Mouse (Mus musculus): ENCODE measurements around the gene Gpr68. TPM values are rescaled to one million over a fixed set of nuclear protein-coding genes. Genes with fewer than 3 reads are reported as not detected.
A peak's percentile ranks its signal among the peaks of the same experiment; 100 is the strongest.

Gpr68 gene
- polyA plus RNA-seq, 1 experiment from 2014 or later, result 0.58 TPM

DNA sequence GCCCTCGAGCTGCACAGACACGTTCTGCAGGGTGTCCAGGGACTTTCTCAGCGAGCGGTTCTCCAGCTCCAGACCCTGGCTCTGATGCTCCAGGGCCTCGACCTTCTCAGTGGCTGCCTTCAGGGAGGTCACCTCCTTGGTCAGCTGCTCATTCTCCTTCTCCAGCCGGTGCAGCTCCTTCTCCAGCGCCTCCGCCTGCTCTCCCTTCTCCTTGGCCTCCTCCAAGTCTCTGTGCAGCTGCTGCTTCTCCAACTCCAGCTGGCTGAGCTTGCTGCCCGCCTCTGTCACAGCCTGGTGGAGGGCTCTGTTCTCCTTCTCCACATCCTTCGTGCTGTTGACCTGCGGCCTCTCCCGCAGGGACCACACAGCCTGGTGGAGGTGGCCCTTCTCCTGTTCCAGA lies 37.5 kb upstream of the Gpr68 start:
- Histone ChIP-seq H3K4me1 (replicated peaks; ENCODE audit: control insufficient read depth, insufficient read depth, low read length) (no peaks in the 10 kb centered on the region), H3K4me3 (ENCODE audit: low read length) (no peak overlapping the region), H3K27ac (ENCODE audit: low read length) (no peak overlapping the region), H3K9ac (ENCODE audit: low read length) (no peak overlapping the region), H3K36me3 (ENCODE audit: control insufficient read depth, insufficient read depth, low read length) (peaks cover 14% of the 10 kb centered on the region), H3K9me3 (ENCODE audit: control insufficient read depth, low read length) (no peaks in the 10 kb centered on the region), H3K4me2 (ENCODE audit: low read depth, low read length) (no peak overlapping the region), H3K27me3 (ENCODE audit: control insufficient read depth, insufficient read depth, low read depth, low read length) (no peaks in the 10 kb centered on the region)
- WGBS, result 60% methylated on average over 12 of the region's 12 CpGs
- peak; percentile 26; the same call in 1 of the 2 replicates for ATAC-seq (ENCODE audit: low read depth)

DNA sequence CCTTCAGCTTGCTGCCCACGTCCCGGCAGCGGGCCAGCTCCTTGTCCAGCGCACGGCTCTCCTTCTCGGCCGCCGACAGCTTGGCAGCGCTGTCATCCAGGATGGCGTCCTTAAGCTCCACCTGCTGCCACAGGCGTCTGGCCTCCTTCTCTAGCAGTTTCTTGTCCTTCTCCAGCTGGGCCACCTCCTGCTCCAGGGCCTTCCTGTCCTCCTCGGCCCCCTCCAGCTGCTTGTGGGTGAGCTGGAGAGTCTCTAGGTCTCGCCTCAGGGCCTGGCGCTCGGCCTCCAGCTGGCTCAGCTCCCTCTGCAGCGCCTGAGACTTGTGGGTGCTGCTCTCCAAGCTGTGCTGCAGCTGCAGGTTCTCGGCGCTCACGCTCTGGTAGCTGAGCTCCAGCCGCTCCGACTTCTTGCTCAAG lies 36.9 kb upstream of the Gpr68 start:
- Histone ChIP-seq H3K36me3 (ENCODE audit: control insufficient read depth, insufficient read depth, low read length) (peaks cover 15% of the 10 kb centered on the region), H3K27me3 (ENCODE audit: control insufficient read depth, insufficient read depth, low read depth, low read length) (no peaks in the 10 kb centered on the region), H3K4me3 (ENCODE audit: low read length) (no peak overlapping the region), H3K4me2 (ENCODE audit: low read depth, low read length) (no peak overlapping the region), H3K27ac (ENCODE audit: low read length) (no peak overlapping the region), H3K9me3 (ENCODE audit: control insufficient read depth, low read length) (no peaks in the 10 kb centered on the region), H3K4me1 (replicated peaks; ENCODE audit: control insufficient read depth, insufficient read depth, low read length) (no peaks in the 10 kb centered on the region), H3K9ac (ENCODE audit: low read length) (no peak overlapping the region)
- ATAC-seq (ENCODE audit: low read depth), result peak; percentile 79
- WGBS, result 61% methylated on average over 21 of the region's 21 CpGs

DNA sequence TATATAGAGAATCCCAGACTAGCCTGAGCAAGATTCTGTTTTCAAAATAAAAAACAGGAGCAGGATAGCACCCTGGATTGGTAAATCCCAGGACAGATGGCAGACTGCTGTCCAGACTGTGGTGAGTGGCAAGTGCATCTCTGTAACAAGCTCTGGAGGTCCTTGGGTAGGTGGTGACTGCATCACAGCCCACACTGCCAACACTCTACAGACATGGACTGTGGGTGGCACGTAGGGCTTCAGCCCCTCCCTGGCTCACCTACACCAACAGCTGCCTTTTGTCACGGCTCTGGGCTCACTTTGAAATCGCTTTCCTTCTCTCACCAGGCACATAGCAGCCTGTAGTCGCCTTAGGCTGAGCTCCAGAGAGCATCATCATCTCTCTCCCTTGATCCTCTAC lies 35.1 kb upstream of the Gpr68 start:
- Histone ChIP-seq H3K4me2 (ENCODE audit: low read depth, low read length) (no peak overlapping the region), H3K27ac (ENCODE audit: low read length) (no peak overlapping the region), H3K4me3 (ENCODE audit: low read length) (no peak overlapping the region), H3K9me3 (ENCODE audit: control insufficient read depth, low read length) (no peaks in the 10 kb centered on the region), H3K4me1 (replicated peaks; ENCODE audit: control insufficient read depth, insufficient read depth, low read length) (no peaks in the 10 kb centered on the region), H3K36me3 (ENCODE audit: control insufficient read depth, insufficient read depth, low read length) (peaks cover 14% of the 10 kb centered on the region), H3K27me3 (ENCODE audit: control insufficient read depth, insufficient read depth, low read depth, low read length) (no peaks in the 10 kb centered on the region), H3K9ac (ENCODE audit: low read length) (no peak overlapping the region)
- ATAC-seq (ENCODE audit: low read depth), result no peak
- 56% methylated on average over 4 of the region's 4 CpGs for WGBS

GRCm38 (mm10) chr12:100941361-100941760 lies 33.4 kb upstream of the Gpr68 start:
- no peaks in the 10 kb centered on the region for H3K27me3 ChIP-seq (ENCODE audit: control insufficient read depth, insufficient read depth, low read depth, low read length)
- ATAC-seq (ENCODE audit: low read depth), result no peak
- peaks cover 5% of the 10 kb centered on the region; the same call in 1 of the 2 replicates for H3K4me1 ChIP-seq (replicated peaks; ENCODE audit: control insufficient read depth, insufficient read depth, low read length)
- 52% methylated on average over 3 of the region's 3 CpGs for WGBS
- H3K4me2 ChIP-seq (ENCODE audit: low read depth, low read length), result no peak overlapping the region
- H3K27ac ChIP-seq (ENCODE audit: low read length), result no peak overlapping the region
- no peaks in the 10 kb centered on the region for H3K9me3 ChIP-seq (ENCODE audit: control insufficient read depth, low read length)
- H3K36me3 ChIP-seq (ENCODE audit: control insufficient read depth, insufficient read depth, low read length), result peaks cover 5% of the 10 kb centered on the region
- no peak overlapping the region for H3K4me3 ChIP-seq (ENCODE audit: low read length)
- H3K9ac ChIP-seq (ENCODE audit: low read length), result no peak overlapping the region

DNA sequence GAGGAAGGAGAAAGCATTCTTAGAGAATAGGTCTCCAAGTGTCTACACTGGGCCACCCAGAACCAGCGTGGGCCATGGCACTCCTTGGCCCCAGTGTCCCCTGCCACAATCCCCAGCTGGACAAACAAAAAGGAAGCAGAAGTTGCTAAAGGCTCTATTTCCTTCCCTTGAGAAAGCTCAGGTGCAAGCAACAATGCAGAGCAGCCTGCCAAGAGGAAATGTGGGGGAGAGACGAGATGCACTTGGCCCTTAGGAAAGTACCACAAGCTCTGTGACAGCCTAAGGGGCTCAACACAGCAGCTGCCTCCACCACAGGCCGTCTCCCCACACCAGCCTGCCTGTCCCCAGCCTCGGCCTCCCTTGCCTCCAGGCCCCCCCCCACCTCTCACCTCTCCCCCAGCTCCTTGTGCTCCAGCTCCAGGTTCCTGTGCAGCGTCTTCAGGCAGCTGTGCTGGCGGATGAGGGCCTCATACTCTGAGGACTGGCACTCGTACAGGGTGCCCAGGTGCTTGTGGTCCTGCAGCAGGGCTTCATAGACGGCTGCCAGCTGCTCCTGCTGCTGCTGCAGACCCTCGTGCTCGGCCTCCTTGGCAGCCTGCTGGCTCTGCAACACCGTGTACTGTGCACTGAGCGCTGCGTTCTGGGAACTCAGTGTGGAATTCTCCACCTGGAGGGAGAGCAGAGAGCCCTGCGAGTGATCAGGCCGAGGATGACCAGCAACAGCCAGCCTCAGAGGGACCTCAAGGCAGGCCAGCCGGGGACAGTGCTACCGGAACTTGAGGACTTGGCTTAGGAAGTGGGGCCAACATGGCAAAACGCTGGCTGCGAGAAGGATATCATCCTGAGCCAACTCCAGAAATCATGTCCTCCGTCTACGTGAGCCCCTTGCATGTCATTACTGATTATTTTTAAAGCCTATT lies 29.7 kb upstream of the Gpr68 start:
- H3K27ac ChIP-seq (ENCODE audit: low read length), result peak overlapping the region; percentile 80
- no peak overlapping the region for H3K9ac ChIP-seq (ENCODE audit: low read length)
- H3K27me3 ChIP-seq (ENCODE audit: control insufficient read depth, insufficient read depth, low read depth, low read length), result no peaks in the 10 kb centered on the region
- WGBS, result 55% methylated on average over 21 of the region's 21 CpGs
- no peak overlapping the region for H3K4me3 ChIP-seq (ENCODE audit: low read length)
- ATAC-seq (ENCODE audit: low read depth), result peak; percentile 81
- peaks cover 9% of the 10 kb centered on the region for H3K36me3 ChIP-seq (ENCODE audit: control insufficient read depth, insufficient read depth, low read length)
- H3K4me2 ChIP-seq (ENCODE audit: low read depth, low read length), result no peak overlapping the region
- H3K9me3 ChIP-seq (ENCODE audit: control insufficient read depth, low read length), result no peaks in the 10 kb centered on the region
- peaks cover 5% of the 10 kb centered on the region; the same call in 1 of the 2 replicates for H3K4me1 ChIP-seq (replicated peaks; ENCODE audit: control insufficient read depth, insufficient read depth, low read length)

GRCm38 (mm10) chr12:100936737-100937136 lies 28.7 kb upstream of the Gpr68 start:
- Histone ChIP-seq H3K36me3 (ENCODE audit: control insufficient read depth, insufficient read depth, low read length) (peaks cover 9% of the 10 kb centered on the region), H3K4me2 (ENCODE audit: low read depth, low read length) (no peak overlapping the region), H3K27me3 (ENCODE audit: control insufficient read depth, insufficient read depth, low read depth, low read length) (no peaks in the 10 kb centered on the region), H3K27ac (ENCODE audit: low read length) (no peak overlapping the region), H3K4me1 (replicated peaks; ENCODE audit: control insufficient read depth, insufficient read depth, low read length) (peaks cover 5% of the 10 kb centered on the region; the same call in 1 of the 2 replicates), H3K4me3 (ENCODE audit: low read length) (no peak overlapping the region), H3K9me3 (ENCODE audit: control insufficient read depth, low read length) (no peaks in the 10 kb centered on the region), H3K9ac (ENCODE audit: low read length) (no peak overlapping the region)
- ATAC-seq (ENCODE audit: low read depth), result no peak
- 80% methylated on average over 4 of the region's 4 CpGs for WGBS

DNA sequence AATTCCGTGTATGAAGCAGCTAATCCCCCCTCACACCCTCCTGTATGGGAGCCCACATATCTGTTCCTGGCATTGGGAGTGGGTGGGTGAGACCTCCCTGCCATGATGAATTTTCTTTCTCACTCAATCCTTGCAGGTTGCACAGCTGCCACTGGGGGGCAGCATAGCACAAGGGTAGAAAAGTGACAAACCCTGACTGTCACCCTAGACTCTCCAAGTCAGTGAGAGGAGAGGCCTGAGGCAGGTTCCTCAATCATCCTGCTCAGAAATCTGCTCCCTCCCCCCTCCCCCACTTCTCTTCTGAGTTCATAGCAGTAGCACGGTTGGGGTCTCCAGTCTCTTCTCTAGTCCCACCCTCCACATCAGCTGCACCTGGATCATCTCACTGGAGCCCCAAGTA lies 28.1 kb upstream of the Gpr68 start:
- peak; percentile 32; the same call in 1 of the 2 replicates for ATAC-seq (ENCODE audit: low read depth)
- no peaks in the 10 kb centered on the region for H3K27me3 ChIP-seq (ENCODE audit: control insufficient read depth, insufficient read depth, low read depth, low read length)
- no peak overlapping the region for H3K4me3 ChIP-seq (ENCODE audit: low read length)
- no peak overlapping the region for H3K27ac ChIP-seq (ENCODE audit: low read length)
- no peak overlapping the region for H3K4me2 ChIP-seq (ENCODE audit: low read depth, low read length)
- no peaks in the 10 kb centered on the region for H3K9me3 ChIP-seq (ENCODE audit: control insufficient read depth, low read length)
- no peak overlapping the region for H3K9ac ChIP-seq (ENCODE audit: low read length)
- WGBS, result 9% methylated on average over 1 of the region's 2 CpGs
- H3K4me1 ChIP-seq (replicated peaks; ENCODE audit: control insufficient read depth, insufficient read depth, low read length), result peaks cover 5% of the 10 kb centered on the region; the same call in 1 of the 2 replicates
- H3K36me3 ChIP-seq (ENCODE audit: control insufficient read depth, insufficient read depth, low read length), result peaks cover 9% of the 10 kb centered on the region

DNA sequence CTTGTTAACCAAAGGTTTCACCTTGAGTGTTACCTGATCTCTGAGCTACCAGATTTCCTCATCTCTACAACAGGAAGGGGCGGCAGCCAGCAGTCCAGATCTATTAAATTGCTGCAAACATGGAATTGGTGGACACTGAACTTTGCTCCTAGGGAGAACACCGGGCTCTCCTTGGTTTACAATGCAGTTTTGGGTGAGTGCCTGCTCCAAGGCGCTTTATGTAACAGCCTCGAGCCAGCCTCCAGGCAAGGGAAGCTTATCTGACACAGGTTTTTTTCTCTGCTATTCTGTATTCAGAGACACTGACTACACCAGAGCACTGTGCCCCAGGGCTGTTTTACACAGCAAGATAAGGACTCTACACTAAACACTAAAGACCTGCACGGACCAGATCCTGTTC lies 26.8 kb upstream of the Gpr68 start:
- Histone ChIP-seq H3K4me2 (ENCODE audit: low read depth, low read length) (no peak overlapping the region), H3K4me1 (replicated peaks; ENCODE audit: control insufficient read depth, insufficient read depth, low read length) (peaks cover 5% of the 10 kb centered on the region; the same call in 1 of the 2 replicates), H3K36me3 (ENCODE audit: control insufficient read depth, insufficient read depth, low read length) (peaks cover 13% of the 10 kb centered on the region), H3K4me3 (ENCODE audit: low read length) (no peak overlapping the region), H3K27me3 (ENCODE audit: control insufficient read depth, insufficient read depth, low read depth, low read length) (no peaks in the 10 kb centered on the region), H3K9me3 (ENCODE audit: control insufficient read depth, low read length) (no peaks in the 10 kb centered on the region), H3K27ac (ENCODE audit: low read length) (no peak overlapping the region), H3K9ac (ENCODE audit: low read length) (no peak overlapping the region)
- 85% methylated on average over 5 of the region's 5 CpGs for WGBS
- no peak for ATAC-seq (ENCODE audit: low read depth)

DNA sequence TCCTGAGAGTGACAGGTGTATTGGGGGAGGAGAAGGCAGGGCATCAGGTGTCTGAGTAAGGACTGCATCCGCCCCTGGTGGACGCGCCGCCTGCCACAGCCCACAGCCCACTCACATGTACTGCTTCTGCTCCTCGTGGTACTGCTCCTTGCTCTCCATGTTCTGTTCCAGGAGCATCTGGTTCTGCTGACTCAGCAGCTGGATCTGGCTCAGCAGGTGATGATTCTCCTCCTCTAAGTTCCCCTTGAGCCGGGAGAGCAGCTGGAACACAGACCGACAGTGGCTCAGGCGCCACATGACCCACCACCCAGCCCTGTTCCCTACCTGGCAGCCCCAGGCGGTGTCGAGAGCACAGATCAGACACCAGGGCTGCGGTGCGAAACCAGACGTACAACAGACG lies 23.7 kb upstream of the Gpr68 start:
- H3K4me2 ChIP-seq (ENCODE audit: low read depth, low read length), result no peak overlapping the region
- no peaks in the 10 kb centered on the region for H3K4me1 ChIP-seq (replicated peaks; ENCODE audit: control insufficient read depth, insufficient read depth, low read length)
- no peak overlapping the region for H3K27ac ChIP-seq (ENCODE audit: low read length)
- H3K9ac ChIP-seq (ENCODE audit: low read length), result no peak overlapping the region
- WGBS, result 91% methylated on average over 14 of the region's 14 CpGs
- ATAC-seq (ENCODE audit: low read depth), result no peak
- no peaks in the 10 kb centered on the region for H3K27me3 ChIP-seq (ENCODE audit: control insufficient read depth, insufficient read depth, low read depth, low read length)
- no peak overlapping the region for H3K4me3 ChIP-seq (ENCODE audit: low read length)
- peaks cover 22% of the 10 kb centered on the region for H3K36me3 ChIP-seq (ENCODE audit: control insufficient read depth, insufficient read depth, low read length)
- H3K9me3 ChIP-seq (ENCODE audit: control insufficient read depth, low read length), result no peaks in the 10 kb centered on the region
